Mouse (Mus musculus): ENCODE data around the gene Il24. TPM values are rescaled to one million over a fixed set of nuclear protein-coding genes. Genes with fewer than 3 reads are reported as not detected.

Il24 gene
- polyA plus RNA-seq, 1 experiment from 2014 or later, result not detected

Other genes starting within 250 kb of the Il24 start
- gene C4bp, start 225.8 kb downstream of the Il24 start, polyA plus RNA-seq (2014; fragmentation: Nextera tagmentation; extraction: Ambion mirVana), result not detected in 2 replicates
- gene Gm29427, start 171.7 kb downstream of the Il24 start, polyA plus RNA-seq (2014; fragmentation: Nextera tagmentation; extraction: Ambion mirVana), result not detected in 2 replicates
- 5.9 and 7.5 TPM in 2 replicates for gene Yod1, start 170.1 kb downstream of the Il24 start, polyA plus RNA-seq (2014; fragmentation: Nextera tagmentation; extraction: Ambion mirVana)
- 5.1 and 5.7 TPM in 2 replicates for gene Pfkfb2, start 158.2 kb downstream of the Il24 start, polyA plus RNA-seq (2014; fragmentation: Nextera tagmentation; extraction: Ambion mirVana)
- 0.67 and 0.89 TPM in 2 replicates for gene AA986860, start 155.5 kb downstream of the Il24 start, polyA plus RNA-seq (2014; fragmentation: Nextera tagmentation; extraction: Ambion mirVana)
- gene Fcamr, start 86.6 kb downstream of the Il24 start, polyA plus RNA-seq (2014; fragmentation: Nextera tagmentation; extraction: Ambion mirVana), result not detected in 2 replicates
- not detected in 2 replicates for gene Pigr, start 60.8 kb downstream of the Il24 start, polyA plus RNA-seq (2014; fragmentation: Nextera tagmentation; extraction: Ambion mirVana)
- gene Fcmr, start 21.8 kb downstream of the Il24 start, polyA plus RNA-seq (2014; fragmentation: Nextera tagmentation; extraction: Ambion mirVana), result not detected in 2 replicates
- gene Il20, start 24.0 kb upstream of the Il24 start, polyA plus RNA-seq (2014; fragmentation: Nextera tagmentation; extraction: Ambion mirVana), result not detected in 2 replicates
- 0.21 TPM in 1 of 2 replicates, not detected in the other for gene Il19, start 52.7 kb upstream of the Il24 start, polyA plus RNA-seq (2014; fragmentation: Nextera tagmentation; extraction: Ambion mirVana)
- not detected in 2 replicates for gene Il10, start 132.4 kb upstream of the Il24 start, polyA plus RNA-seq (2014; fragmentation: Nextera tagmentation; extraction: Ambion mirVana)
- gene Mapkapk2, start 210.4 kb upstream of the Il24 start, polyA plus RNA-seq (2014; fragmentation: Nextera tagmentation; extraction: Ambion mirVana), result 44.7 and 45.7 TPM in 2 replicates